Mouse (Mus musculus): ENCODE results near the gene Lrrc72.

DNA sequence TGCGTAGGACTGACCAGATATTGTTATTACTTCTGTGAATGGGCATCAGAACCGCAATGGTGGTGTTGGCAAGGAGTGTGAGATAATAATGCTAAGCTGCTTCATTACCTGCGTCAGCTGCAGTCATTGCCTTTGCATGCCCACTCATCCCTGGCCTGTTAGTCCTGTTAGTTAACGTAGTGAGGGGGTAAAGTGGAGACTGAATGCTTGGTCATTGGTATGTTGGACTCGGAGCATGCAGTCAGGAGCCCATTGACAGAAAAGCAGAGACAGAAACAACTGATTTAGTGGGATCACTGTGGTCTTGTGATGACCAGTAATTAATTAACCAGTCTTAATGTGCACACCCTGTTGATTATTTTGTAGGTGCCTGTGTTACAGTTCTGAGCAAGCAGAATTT, 76.0 kb downstream of the Lrrc72 start:
- TF ChIP-seq CTCF (conservative IDR thresholded peaks at IDR 0.05 in 1 of 2, IDR thresholded peaks at IDR 0.05 in 1 of 2; ENCODE audit: low read depth in 2 of 2, low read length in 2 of 2) (no peak), POLR2A (IDR thresholded peaks at IDR 0.05; ENCODE audit: low read depth, low read length) (no peak), MEF2A (IDR thresholded peaks at IDR 0.05; ENCODE audit: borderline replicate concordance, low read depth, low read length) (no peak), ZNF384 (IDR thresholded peaks at IDR 0.05; ENCODE audit: low read depth, low read length) (no peak), JUND (conservative IDR thresholded peaks at IDR 0.05; ENCODE audit: low read depth, low read length) (no peak), E2F4 (IDR thresholded peaks at IDR 0.05; ENCODE audit: insufficient replicate concordance, low read depth, low read length) (no peak), BHLHE40 (IDR thresholded peaks at IDR 0.05; ENCODE audit: low read depth, low read length) (no peak), MAZ (IDR thresholded peaks at IDR 0.05; ENCODE audit: low read depth, low read length) (no peak), NELFE (IDR thresholded peaks at IDR 0.05; ENCODE audit: low read depth, low read length) (no peak), EP300 (IDR thresholded peaks at IDR 0.05; ENCODE audit: low read length) (no peak)
